Mouse (Mus musculus) neural tube, embryonic 14.5 days (tissue): ENCODE results near the gene Pim3. TPM values are rescaled to one million over a fixed set of nuclear protein-coding genes. Genes with fewer than 3 reads are reported as not detected.
"Not testable (repeated sequence)": the region's sequence is repeated elsewhere in the genome, so short reads cannot be mapped to it uniquely, and the experiment has no call there.

Source experiments
- ATAC-seq: fragments of 200-750 bp; cut with Nextera tagmentation; 2 replicates; pipeline ENCODE4 v1.8.0; 2017; ENCODE audit warnings: low read depth, mild to moderate bottlenecking, moderate TSS enrichment, moderate library complexity
- H3K27ac ChIP-seq: fragments of 300-500 bp; sonication (generic); 2 replicates; pipeline ENCODE4 v1.5.1; 2014; ENCODE audit warnings: low read depth, mild to moderate bottlenecking, control low read depth, low read length, moderate library complexity, mixed read lengths
- H3K27me3 ChIP-seq: fragments of 300-500 bp; sonication (generic); 2 replicates; pipeline ENCODE4 v1.6.1; 2014; ENCODE audit warnings: low read length; ENCODE audit not compliant: control insufficient read depth, insufficient read depth
- H3K36me3 ChIP-seq: fragments of 300-500 bp; sonication (generic); 2 replicates; pipeline ENCODE4 v1.6.1; 2014; ENCODE audit warnings: low read length, mixed read lengths; ENCODE audit not compliant: control insufficient read depth, insufficient read depth
- H3K4me1 ChIP-seq: fragments of 300-500 bp; sonication (generic); 2 replicates; pipeline ENCODE4 v1.6.1; 2014; ENCODE audit warnings: low read length; ENCODE audit not compliant: control insufficient read depth, insufficient read depth
- H3K4me2 ChIP-seq: fragments of 300-500 bp; sonication (generic); 2 replicates; pipeline ENCODE4 v1.6.1; 2014; ENCODE audit warnings: mild to moderate bottlenecking, low read depth, low read length, control low read depth
- H3K4me3 ChIP-seq: fragments of 300-500 bp; sonication (generic); 2 replicates; pipeline ENCODE4 v1.5.1; 2014; ENCODE audit warnings: low read depth, low read length, control low read depth, mixed read lengths
- H3K9ac ChIP-seq: fragments of 300-500 bp; sonication (generic); replicated peaks from 2 replicates; pipeline ENCODE4 v1.6.1; 2014; ENCODE audit warnings: low read depth, mild to moderate bottlenecking, control low read depth, low read length, mixed read lengths
- H3K9me3 ChIP-seq: fragments of 300-500 bp; sonication (generic); 2 replicates; pipeline ENCODE4 v1.6.1; 2016; ENCODE audit warnings: low read length; ENCODE audit not compliant: control insufficient read depth
- WGBS: fragments of 180-500 bp; shearing (Covaris S2); extraction: QIAGEN DNeasy Blood & Tissue Kit; methylation state at CpG from one replicate; pipeline ENCODE4 v1.1.7; 2014; 5-methylcytosine and 5-hydroxymethylcytosine counted together
- polyA plus RNA-seq: library from polyadenylated mRNA; unstranded; fragments of >200 nt; fragmentation: Nextera tagmentation; extraction: Ambion mirVana; gene quantifications from 2 replicates; pipeline ENCODE4 v1.2.1, GENCODE M21; 2014

Gene Pim3
- 45.7 and 54.9 TPM in 2 replicates for polyA plus RNA-seq

DNA sequence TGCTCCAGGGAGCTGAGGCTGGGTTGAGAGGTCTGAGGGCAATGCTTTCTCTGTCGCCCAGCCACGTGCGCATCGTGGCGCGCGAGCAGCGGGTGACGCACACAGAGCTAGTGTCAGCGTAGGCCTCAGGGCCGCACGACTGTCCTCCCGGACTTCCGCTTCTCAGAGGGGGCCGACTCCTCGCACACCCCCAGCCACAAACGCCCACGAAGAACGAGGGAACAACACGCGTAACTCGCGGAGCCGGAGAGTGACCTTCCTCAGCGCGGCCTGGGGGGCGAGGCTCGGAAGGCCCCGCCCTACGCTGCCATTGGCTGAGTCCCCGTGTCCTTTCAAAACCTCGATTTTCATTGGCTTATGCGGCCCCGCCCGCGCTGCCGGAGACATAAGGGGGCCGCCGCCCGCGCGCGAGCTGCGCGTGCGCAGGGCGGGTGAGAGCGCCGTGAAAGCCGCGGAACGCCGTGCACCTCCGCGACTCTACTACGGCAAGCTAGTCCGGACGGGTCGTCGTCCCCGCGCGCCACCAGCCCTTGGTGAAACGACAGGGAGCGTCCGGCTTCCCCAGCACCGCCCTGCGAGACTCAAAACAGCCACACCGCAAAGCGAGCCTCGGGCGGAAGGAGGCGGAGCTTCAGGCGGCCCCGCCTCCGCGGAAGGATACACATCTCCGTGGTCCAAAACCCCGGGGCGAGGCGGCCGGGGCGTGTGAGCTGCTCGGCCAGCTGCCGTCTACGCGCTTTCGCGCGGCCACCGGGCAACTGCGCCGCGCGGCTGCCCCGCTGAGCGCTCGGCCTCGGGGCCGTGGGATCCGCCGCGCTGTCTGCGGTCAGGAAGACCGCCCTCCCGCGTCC, at the start of gene Pim3:
TSS of gene Pim3 (plus strand) at position 415 of the 851 bp plus-strand sequence.
- H3K9me3 ChIP-seq = no peaks in the 10 kb centered on the region
- H3K4me3 ChIP-seq = peak within 1 kb of the TSS; percentile 98
- peak within 1 kb of the TSS; percentile 81 for H3K9ac ChIP-seq
- peaks cover 11% of the 10 kb centered on the region; the same call in 1 of the 2 replicates for H3K36me3 ChIP-seq
- under 1% methylated on average over 106 of the region's 107 CpGs for WGBS
- ATAC-seq = peak; percentile 83
- H3K27me3 ChIP-seq = no peaks in the 10 kb centered on the region
- H3K4me2 ChIP-seq = peak within 1 kb of the TSS; percentile 60
- peaks cover 20% of the 10 kb centered on the region for H3K4me1 ChIP-seq
- H3K27ac ChIP-seq = peak within 1 kb of the TSS; percentile 98

DNA sequence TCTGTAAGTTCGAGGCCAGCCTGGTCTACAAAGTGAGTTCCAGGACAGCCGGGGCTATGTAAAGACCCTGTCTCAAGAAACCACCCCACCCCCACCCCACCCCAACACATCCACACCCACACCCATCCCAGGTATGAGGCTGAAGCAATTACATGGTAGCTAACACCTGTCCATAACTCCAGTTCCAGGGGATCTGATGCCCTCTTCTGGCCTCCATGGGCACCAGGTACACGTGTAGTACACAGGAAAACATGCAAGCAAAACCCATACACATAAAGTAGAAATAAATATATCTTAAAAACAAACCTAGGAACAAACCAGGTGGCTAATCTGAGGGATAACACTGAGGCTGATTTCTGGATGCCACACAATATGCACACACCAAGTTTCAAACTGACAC, 48.7 kb upstream of the Pim3 start:
- WGBS = 90% methylated on average over 3 of the region's 3 CpGs
- no peak for ATAC-seq
- Histone ChIP-seq H3K27ac (no peak overlapping the region), H3K9me3 (no peaks in the 10 kb centered on the region), H3K4me1 (no peaks in the 10 kb centered on the region), H3K9ac (no peak overlapping the region), H3K4me2 (no peak overlapping the region), H3K36me3 (peaks cover 20% of the 10 kb centered on the region; the same call in 1 of the 2 replicates), H3K4me3 (no peak overlapping the region), H3K27me3 (no peaks in the 10 kb centered on the region)

DNA sequence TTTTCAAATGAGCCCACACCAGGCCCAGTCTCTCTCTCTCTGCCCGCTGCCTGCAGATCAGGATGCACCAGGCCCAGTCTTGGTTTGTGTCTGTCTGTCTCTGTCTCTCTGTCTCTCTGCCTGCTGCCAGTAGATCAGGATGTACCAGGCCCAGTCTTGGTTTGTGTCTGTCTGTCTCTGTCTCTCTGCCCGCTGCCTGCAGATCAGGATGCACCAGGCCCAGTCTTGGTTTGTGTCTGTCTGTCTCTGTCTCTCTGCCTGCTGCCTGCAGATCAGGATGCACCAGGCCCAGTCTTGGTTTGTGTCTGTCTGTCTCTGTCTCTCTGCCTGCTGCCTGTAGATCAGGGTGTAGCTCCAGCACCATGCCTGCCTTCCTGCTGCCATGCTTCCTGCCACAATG, 48.1 kb upstream of the Pim3 start:
- ATAC-seq = not testable (repeated sequence)
- WGBS = 100% methylated on average over 2 of the region's 2 CpGs

DNA sequence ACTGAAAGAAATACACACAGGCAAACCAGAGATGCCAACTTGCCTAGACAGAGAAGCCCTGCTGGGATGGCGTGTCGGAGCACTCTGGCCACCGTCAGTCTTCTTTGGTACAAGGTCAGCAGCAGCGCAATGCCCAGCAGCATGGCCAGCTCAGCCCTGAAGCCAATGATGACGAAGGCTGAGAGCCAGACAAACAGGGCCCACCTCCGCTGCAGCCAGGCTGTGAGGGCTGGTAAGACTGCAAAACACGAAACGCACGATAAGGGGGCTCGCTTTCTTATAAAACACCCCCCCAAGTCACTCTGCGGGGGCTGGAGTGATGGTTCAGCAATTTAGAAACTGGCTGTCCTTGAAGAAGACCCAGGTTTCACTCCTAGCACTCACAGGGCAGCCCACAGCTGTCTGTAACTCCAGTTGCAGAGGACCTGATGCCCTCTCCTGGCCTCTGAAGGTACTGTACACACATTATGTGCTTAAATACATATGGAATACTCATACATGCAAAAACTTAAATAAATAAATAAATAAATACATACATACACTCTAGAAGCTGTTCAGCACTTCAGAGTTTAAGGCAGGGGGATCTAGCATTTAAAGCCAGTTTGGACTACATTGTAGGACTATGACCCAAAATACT, 47.5 kb upstream of the Pim3 start:
- peaks cover 20% of the 10 kb centered on the region; the same call in 1 of the 2 replicates for H3K36me3 ChIP-seq
- no peak overlapping the region for H3K4me2 ChIP-seq
- no peak overlapping the region for H3K9ac ChIP-seq
- H3K27ac ChIP-seq = no peak overlapping the region
- WGBS = 96% methylated on average over 11 of the region's 11 CpGs
- no peak overlapping the region for H3K4me3 ChIP-seq
- H3K27me3 ChIP-seq = no peaks in the 10 kb centered on the region
- no peaks in the 10 kb centered on the region for H3K9me3 ChIP-seq
- H3K4me1 ChIP-seq = no peaks in the 10 kb centered on the region
- ATAC-seq = no peak

More for the DNA sequence above, 48.1 kb upstream of the Pim3 start:
- not testable (repeated sequence) for H3K27ac ChIP-seq, H3K9me3 ChIP-seq, H3K27me3 ChIP-seq, H3K4me3 ChIP-seq, H3K4me1 ChIP-seq, H3K4me2 ChIP-seq, H3K9ac ChIP-seq
- peaks cover 20% of the 10 kb centered on the region; the same call in 1 of the 2 replicates for H3K36me3 ChIP-seq

DNA sequence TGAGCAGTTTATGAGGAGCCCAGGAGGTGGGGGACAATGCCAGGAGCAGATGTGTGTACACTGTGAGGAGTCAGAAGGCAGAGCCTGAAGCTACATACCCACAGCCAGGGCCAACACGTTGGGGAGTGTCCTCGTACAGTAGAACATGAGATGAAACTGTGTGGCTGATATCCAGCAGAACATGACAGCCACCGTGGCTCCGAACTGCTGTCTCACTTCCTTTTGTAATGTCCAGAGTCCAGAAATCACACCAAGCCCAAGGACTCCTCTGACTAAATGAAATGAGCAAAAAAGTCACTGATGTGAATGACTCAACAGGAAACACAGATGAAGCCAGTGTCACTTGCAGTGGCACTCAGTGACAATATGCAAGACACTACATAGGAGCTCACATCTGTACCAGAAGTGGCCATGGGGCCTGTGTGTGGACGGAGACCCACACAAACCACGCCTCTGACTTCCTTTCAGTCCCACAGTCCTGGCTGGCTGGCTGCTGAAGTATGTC, 46.7 kb upstream of the Pim3 start:
- no peak overlapping the region for H3K27ac ChIP-seq
- H3K4me3 ChIP-seq = no peak overlapping the region
- H3K9me3 ChIP-seq = no peaks in the 10 kb centered on the region
- 95% methylated on average over 6 of the region's 6 CpGs for WGBS
- ATAC-seq = no peak
- H3K4me1 ChIP-seq = peaks cover 3% of the 10 kb centered on the region
- no peak overlapping the region for H3K4me2 ChIP-seq
- no peak overlapping the region for H3K9ac ChIP-seq
- H3K27me3 ChIP-seq = no peaks in the 10 kb centered on the region
- H3K36me3 ChIP-seq = peaks cover 20% of the 10 kb centered on the region; the same call in 1 of the 2 replicates

DNA sequence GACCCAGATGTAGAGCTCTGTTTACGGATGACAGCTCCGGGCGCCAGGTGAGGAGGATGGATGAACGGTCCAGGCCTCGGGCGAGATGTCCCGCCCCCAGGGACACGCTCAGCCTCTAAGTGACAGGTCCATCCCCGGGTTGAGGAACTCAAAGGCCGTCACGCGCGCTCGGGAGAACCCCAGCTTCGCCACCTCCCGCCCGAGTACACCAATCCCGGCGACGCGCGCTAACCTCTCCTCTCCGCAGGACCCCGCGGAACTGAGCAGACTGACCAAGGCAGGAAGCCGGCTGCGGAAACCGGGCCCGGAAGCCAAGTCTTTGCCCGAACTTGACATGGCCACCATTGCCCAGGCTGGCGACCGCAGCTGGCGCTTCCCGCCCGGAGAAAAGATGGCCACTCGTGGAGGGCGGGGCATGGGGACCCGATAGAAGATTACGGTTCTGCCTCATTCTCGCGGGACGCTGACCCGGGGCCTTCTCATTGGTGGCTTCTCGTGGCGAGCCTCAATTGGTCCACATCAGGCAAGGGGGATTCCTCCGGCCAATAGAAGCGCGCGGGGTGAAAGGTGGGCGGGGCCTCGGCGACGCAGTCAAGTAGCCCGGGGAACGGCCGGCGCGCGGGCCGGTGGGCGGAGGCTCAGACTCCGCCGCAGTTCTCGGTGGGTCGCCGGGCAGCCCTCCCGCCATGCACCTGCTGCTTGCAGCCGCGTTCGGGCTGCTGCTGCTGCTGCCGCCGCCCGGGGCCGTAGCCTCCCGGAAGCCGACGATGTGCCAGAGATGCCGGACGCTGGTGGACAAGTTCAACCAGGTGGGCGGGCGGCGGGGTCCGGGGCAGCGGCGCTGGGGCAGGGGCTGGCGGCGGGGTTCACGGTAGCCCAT, 42.7 kb upstream of the Pim3 start, which contains the start of the genes Alg12 and Creld2:
TSS of gene Alg12 (minus strand) at position 293 of the 880 bp plus-strand sequence.
TSS of gene Creld2 (plus strand) at position 621 of the 880 bp plus-strand sequence.
- WGBS = under 1% methylated on average over 88 of the region's 88 CpGs
- H3K4me1 ChIP-seq = peaks cover 11% of the 10 kb centered on the region
- H3K9me3 ChIP-seq = no peaks in the 10 kb centered on the region
- H3K27me3 ChIP-seq = no peaks in the 10 kb centered on the region
- ATAC-seq = peak; percentile 98
- peak within 1 kb of the TSS; percentile 82 for H3K4me2 ChIP-seq
- peak within 1 kb of the TSS; percentile 77 for H3K4me3 ChIP-seq
- H3K36me3 ChIP-seq = peaks cover 24% of the 10 kb centered on the region
- peak within 1 kb of the TSS; percentile 80 for H3K27ac ChIP-seq
- peak within 1 kb of the TSS; percentile 81 for H3K9ac ChIP-seq

DNA sequence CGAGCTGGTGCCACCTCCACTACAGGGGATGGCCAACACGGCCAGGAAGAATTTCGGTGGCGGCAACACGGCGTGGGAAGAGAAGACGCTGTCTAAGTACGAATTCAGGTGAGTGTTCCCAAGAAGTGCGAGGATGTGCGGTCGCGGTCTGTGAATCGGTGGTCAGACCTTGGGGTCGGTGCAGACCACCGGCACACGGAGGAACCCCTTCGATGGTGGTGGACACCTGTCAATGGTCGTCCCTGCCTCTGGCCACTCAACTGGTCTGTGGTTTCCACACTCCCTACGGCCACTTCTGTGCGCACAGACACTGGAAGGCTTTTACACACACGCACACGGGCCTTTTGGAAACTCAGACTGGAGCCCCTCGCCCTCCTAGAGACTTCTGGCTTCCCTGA, 42.1 kb upstream of the Pim3 start:
- Histone ChIP-seq H3K9me3 (no peaks in the 10 kb centered on the region), H3K4me3 (peak overlapping the region; percentile 77), H3K4me2 (peak overlapping the region; percentile 82), H3K27ac (peak overlapping the region; percentile 64), H3K9ac (peak overlapping the region; percentile 81), H3K27me3 (no peaks in the 10 kb centered on the region), H3K36me3 (peaks cover 26% of the 10 kb centered on the region), H3K4me1 (peaks cover 11% of the 10 kb centered on the region)
- ATAC-seq = no peak; the same call in 1 of the 2 replicates
- WGBS = 1% methylated on average over 23 of the region's 23 CpGs

DNA sequence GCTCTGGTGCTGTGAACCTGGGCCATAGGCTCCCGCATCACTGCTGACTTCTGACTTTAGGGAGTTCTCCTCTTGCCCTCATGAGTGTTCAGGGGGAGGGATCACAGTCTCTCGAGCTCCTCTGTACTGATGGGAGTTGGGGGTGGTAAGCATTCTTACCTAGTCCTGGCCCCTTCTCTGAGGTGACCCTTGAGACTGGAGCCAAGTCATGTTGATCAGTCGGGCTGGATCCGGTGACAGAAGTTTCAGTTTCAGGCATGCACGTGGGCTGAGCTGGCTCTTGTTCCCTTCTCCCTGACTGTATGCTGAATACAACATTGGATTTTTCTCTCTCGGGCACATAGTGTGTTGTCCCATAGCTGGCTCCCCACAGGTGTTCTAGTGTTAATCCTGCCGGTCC, 40.6 kb upstream of the Pim3 start:
- no peak overlapping the region for H3K27ac ChIP-seq
- H3K4me3 ChIP-seq = no peak overlapping the region
- ATAC-seq = no peak
- no peaks in the 10 kb centered on the region for H3K9me3 ChIP-seq
- no peaks in the 10 kb centered on the region for H3K27me3 ChIP-seq
- no peak overlapping the region for H3K9ac ChIP-seq
- H3K36me3 ChIP-seq = peaks cover 36% of the 10 kb centered on the region
- WGBS = 91% methylated on average over 7 of the region's 7 CpGs
- no peak overlapping the region for H3K4me2 ChIP-seq
- H3K4me1 ChIP-seq = peaks cover 11% of the 10 kb centered on the region
